Mouse (Mus musculus) granulocyte monocyte progenitor cell, adult 5-6 weeks (primary cell): ENCODE measurements around the gene 1700016C15Rik. TPM values are rescaled to one million over a fixed set of nuclear protein-coding genes. Genes with fewer than 3 reads are reported as not detected.
A peak's percentile ranks its signal among the peaks of the same experiment; 100 is the strongest.

Source experiments
- ATAC-seq: replicated peaks from 2 replicates; pipeline ENCODE4 v1.8.0; 2016; ENCODE audit warnings: mild to moderate bottlenecking, moderate TSS enrichment, inconsistent platforms; ENCODE audit not compliant: poor library complexity, severe bottlenecking
- total RNA-seq, 2 experiments: library from RNA; stranded (forward) in 1 of 2; stranded (reverse) in 1 of 2; fragments of 200-712, 200-1000 nt in 1 of 2; fragments of >200 nt in 1 of 2; fragmentation: Nextera tagmentation in 1 of 2; gene quantifications; 2 replicates each; pipeline ENCODE4 v1.2.3; 2014 to 2017

Gene 1700016C15Rik
- total RNA-seq, 2 experiments from 2014 or later: not detected

DNA sequence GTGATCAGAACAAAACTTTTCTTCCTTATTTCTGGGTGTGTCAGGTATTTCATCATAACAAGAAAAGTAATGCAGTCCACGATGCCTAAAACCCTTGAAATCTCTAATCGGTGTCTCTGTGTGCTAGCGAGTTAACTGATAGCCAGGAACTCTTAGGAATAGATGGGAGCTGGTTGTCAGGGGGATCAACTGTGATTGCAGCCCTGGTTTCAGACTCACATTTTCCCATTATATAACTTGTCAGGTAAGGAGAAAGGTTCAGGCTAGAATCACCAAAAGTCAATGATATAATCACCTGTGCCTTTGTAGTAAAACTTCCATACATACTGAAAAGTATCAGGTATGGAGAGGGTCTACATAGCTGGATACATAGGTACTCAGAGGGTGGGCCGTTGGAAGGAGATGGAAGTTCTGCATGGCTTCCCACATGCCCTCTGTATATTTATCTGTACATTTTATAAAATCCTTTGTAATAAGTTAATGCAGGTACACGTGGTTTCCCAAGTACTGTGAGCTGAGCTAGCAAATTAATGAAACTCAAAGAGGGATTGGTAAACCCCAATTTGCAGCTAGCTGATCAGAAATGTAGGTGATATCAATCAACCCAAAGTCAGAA lies 15.1 kb upstream of the 1700016C15Rik start:
- ATAC-seq: no peak

DNA sequence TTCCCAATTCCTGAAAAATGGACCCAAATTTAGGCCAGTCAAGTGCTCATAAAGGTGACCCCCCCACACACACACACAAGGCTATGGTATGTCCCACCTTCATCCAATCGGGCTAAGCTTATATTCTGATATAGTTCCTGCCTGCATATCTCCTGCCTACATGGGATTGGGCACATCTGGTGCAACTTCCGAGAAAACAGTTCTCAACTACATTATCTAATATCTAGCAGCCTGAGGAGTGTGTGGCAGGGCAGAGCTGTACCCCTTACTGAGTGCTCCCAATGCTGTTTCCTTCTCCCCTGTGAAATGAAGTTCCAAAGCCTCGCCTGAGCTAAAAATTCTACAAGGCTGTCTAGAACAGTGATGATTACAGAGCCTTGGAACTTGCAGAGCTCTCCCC lies 13.2 kb upstream of the 1700016C15Rik start:
- ATAC-seq: no peak

DNA sequence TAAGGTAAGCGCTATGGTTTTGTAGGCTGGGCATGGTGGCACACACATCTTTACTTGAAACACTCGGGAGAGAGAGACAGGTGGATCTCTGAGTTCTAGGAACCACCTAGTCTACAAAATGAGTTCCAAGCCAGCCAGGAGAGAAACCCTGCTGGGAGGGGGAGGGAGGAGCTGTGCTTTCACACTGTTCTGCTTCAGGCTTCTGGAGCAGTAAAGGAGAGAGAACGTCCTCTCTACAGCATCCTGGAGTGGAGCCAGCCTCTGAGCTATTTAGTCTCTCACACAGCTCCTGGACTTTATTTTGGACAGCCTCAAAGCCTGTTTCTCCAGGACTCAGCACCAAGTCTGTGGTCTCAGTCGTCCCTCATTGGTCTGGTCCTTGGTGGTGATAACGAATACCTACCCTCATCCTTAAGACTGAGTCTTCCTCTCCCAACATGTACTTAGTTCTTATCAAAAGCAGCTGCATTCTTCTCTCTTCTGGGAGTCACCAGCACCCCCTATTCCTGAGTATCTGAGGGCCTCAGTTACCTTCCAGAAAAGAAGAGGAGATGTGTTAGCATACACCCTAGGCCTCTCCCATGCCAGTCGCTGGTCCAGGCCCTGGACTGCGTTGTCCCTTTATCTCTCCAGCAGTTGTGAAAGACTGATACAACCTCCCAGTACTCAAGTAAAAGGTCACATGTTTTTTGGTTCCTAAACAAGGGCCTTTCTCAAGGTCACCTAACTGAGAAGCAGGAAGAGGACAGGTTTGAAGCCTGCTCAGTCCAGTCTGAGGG lies 12.4 kb upstream of the 1700016C15Rik start:
- peak; percentile 17 for ATAC-seq

DNA sequence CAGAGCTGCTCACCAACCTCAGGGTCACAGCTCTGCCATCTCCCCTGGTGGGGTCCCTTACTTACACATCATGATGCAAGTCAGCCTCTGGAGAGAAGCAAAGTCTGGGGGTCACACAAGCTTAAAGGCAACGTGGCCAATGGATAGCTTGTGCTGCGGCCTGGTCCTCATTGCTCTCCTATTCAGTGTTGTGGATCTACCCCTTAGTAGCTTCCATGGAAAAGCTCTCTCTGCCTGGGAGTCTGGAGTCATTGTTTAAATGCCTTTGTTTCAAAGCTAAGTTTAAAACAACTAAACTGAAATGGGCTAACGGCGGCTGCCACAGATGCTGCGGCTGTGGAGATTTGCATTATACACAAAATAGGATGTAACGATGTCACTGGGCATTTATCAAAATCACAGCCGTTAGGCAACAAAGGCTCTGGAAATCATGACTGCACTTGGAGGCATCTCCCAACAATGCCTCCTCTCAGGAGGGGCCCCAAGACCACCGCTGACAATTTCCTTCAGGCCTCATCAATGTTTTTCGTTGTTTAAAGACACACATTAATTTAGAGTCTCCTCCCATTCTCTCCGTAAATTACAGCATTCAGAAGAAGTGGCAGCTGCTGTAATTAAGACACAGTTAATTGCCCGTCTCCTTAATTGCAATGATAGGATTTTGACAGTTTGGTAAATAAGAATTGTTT lies 11.1 kb upstream of the 1700016C15Rik start:
- no peak for ATAC-seq

DNA sequence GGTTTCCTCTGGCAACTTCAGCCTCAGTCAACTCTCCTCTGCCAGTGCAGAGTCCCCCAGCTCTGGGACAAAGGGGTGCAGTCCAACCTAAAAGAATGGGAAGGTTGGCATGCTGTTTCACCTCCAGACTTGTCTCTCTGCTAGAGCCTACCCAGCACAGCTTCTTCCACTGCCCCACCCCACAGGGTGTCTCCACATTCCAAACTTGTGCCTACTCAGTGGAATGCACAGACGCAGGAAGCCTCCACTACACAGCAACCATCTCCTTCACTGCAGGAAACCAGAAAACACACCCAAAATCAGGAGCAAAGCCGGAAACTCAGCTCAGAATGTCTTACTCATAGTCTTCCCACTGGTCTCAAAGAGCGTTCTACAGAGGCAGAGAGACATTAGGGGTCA lies 10.6 kb upstream of the 1700016C15Rik start:
- ATAC-seq: no peak

DNA sequence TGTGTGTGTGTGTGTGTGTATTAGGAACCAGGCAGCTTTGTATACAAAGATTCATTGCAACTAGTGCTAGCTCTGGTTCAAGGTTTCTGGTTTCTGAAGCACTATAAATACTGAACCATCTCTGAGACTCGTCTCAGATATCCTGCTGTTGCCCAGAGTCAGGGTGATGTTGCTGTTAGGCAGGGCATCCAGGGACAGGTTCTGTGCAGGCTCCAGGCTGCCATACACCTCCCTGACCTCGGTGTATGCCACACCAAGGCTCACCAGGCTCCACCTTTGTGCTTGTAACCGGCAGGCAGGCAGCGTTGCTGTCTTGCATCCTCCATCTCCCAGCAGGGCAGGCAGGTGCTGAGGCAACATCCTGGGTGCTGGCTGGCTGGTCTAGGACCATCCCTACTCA lies 5.8 kb upstream of the 1700016C15Rik start:
- ATAC-seq: no peak

DNA sequence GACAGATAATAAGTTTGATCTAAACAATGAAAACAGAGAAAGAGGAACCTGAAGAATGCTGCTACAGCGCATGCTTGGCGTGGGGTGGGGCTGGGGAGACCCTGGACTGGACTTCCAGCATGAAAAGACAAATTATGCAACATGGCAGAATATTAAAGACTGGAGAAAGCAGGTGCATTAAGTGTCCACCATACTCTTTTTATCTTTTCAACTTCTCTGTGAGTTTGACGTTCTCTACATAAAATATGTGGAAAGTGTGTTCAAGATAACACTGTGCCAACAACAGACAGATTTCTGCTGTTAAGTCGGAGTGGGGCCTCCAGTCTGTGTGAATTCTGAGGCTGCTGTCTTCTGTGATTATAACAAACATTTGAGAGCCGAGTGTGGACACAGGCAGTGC lies 2.7 kb upstream of the 1700016C15Rik start:
- peak; percentile 50 for ATAC-seq

DNA sequence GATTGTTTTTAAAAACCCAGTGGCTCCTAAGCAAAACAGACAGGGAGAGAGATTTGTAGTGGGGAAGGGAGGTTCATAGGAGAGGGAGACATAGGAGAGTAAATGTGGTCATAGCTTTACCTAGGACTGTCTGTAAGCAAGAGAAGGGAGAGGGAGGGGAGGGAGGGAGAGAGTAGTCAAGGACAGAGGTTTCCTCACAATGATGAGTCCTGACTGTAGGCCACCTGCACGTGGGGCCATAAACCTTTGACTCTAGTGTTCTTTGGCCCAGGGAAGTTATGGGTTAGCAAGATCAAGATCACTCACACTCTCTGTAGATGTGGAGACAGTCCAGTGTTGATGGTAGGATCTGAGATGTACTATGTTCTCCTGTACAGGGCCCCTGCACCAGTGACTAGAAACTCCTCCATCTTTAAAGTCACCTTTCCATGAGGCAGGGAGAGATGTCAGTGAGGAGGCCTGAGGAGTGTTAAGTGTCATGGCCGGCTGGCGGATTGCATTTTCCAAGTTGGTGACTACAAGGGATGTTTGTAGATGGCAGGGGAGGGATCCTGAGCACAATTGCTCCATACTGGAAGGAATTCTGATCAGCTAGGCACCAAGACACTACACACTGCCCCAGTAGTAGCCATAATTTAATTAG lies 1.6 kb upstream of the 1700016C15Rik start:
- no peak for ATAC-seq

DNA sequence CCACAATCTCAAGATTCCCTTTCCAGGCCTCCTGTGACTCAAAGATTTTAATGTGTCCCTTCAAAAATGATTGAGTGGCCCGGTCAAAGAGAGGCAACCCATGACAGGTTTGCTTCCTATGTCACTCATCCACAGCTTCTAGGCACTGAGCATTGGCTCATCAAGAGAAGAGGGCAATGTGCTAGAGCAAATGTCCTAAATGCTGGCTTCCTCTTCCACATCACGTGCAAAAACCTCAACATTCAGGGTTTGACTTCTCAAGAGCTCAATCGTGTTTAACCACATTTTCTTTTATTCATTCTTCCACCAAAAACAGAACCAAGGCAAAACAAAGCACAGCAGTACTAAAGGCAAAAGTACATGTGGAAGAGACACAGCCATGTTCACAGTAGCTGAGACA lies 2.4 kb downstream of the 1700016C15Rik start:
- peak; percentile 62 for ATAC-seq

DNA sequence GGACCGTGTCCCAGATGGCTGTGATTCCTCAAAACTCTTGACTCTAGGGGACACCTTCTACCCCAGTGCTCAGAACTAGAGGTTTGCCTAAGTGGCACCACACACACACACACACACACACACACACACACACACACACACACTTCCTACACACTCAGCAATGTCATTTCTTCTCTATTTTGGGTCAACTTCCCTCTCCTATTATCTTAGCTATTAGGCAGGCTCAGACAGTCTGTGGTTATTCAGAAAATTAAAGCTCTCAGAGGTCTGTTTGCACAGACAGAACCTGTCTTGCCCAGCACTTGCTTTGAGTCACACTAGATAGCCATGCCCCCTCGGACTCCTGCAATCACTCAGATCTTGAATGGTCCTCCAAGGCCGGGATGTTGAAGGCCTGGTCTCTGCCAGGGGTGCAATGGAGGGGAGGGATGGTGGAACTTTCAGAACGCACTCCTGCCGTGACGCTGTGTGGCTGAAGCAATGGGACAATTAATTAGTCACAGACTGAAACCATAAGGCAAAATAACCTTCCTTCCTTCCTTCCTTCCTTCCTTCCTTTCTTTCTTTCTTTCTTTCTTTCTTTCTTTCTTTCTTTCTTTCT lies 8.0 kb downstream of the 1700016C15Rik start:
- peak; percentile 81 for ATAC-seq

DNA sequence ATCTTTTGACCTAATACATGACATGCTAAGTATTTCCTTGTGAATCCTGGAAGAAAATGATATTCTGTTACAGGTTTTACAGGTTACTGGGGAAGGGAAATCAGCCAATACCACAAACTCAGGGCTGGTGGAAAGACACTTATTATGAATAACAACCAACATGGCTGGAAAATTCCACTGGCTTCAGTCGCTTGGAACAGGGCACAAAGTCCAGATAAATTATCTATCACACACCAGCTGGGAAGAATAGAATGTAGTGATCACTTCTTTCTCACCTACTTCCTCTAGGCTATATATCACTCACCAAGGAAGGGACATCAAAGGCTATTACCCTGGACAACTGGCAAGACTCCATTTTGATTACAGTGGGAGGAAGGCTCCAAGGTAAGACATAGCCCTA lies 11.1 kb downstream of the 1700016C15Rik start:
- ATAC-seq: no peak

DNA sequence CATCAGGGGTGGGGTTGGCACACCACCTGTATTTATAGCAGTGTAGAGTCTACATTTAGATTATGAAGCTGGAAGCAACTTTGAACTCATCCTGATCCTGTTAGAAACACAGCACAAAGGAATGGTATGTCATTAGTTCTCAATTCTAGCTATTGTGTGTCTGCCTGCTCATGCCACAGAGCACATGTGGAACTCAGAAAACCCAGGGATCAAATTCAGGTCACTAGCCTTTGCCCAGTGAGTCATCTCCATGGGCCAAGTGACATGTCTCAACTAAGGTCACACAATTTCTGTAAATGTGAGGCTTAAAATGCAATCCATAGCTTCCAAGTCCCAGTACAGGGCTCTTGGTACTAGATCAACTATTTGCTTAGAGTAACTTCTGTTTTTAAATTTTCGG lies 12.5 kb downstream of the 1700016C15Rik start:
- ATAC-seq: no peak

DNA sequence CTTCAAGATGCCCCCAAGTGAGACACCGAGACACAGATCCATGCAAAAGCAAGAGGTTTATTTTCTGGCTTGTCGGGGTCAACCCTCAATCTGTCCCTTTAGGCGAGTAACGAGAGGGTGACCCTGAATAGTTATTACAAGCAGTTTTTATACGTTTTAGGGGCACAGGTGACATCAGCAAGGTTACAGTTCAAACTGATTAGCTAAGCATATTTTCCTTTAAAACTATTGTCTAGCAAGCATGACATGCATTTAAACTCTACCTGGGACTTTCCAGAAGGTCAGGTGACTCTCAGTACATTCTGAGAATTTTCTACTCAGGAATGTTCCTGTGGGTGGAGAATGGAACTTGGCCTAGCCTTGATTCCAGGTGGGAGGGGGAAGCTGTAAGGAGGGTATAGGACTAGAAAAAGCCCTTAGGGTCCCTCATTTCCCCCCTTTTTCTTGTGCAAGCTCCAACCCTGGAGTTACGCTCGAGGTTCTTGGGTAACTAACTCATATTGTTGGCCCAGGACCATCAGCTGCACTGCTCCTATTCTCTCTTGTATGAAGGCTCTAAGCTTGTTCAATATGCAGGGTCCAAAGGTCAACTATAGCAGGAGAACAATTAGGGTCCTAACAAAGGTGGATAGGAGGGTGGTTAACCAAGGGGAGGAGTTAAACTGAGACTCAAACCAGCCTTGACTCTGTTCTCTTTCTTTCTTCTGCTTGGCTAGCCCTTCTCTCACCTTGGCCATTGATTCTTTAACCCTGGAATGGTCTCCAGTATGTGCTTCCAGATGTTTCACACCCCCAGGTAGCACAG lies 15.1 kb downstream of the 1700016C15Rik start:
- ATAC-seq: no peak

DNA sequence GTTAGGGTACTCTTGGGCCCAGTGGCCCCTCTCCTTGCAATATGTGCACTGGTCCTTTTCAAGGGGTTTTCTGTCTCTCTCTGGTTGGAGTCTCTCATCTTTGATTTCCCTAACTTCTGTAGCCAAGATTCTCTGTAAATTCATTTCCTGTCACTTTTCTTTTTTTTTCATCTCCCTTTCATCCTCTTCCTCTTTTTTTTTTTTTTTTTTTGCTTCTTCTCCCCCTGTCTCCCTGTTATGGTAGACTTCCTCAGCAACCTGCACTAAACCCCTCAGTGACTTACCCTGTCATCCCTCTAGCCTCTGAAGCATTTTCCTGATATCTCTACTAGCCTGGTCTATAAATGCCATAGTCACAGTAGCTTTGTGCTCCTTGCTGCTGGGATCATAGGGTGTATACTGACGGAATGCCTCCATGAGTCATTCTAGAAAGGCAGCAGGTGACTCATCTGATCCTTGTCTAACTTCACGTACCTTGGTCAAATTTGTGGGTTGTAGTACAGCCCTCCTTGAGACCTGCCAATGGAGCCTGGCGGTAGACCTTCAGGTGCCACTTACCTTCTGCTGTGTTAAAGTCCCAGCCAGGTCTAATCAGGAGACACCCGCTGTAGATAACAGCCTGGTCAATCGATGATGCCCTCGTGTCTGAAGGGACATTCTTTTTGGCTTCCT lies 18.4 kb downstream of the 1700016C15Rik start:
- 0 out of 2 replicates have a peak, but pooled peaks have one; percentile 22 for ATAC-seq

DNA sequence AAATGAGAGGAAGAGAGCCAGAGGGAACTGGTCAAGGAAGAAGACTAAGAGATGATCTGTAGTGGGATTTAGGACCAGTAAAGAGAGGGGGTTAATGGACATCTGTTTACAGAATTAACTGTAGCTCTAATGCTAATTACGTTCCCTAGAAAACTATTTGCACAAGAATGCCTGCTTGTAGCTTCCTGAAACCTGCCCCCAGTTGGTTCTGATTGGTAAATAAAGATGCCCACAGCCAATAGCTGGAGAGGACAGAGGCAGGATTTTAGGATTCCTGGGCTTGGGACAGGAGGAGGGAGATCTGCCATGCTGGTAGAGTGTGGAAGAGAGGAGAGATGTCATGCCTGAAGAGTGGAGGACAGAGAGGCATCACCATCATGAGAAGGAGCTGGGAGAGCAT lies 23.9 kb downstream of the 1700016C15Rik start:
- no peak for ATAC-seq

DNA sequence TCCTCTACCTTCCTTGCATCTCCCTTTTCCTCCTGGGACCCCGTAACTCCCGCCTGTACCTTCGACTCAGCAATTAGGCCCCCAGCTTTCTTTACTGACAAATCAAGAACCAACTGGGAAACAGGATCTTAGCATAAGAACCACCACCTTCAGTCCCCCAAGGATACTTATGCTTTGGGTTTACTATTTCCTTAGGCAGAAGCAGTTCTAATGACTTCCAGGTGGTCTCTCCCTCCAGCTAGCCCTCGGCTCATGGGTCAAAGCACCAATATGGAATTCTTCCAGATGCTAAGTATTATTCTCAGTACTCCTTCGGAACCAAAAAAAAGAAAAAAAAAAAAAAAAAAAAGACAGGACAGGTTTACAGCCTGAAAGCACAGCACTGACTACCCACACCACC lies 27.6 kb downstream of the 1700016C15Rik start:
- no peak for ATAC-seq

DNA sequence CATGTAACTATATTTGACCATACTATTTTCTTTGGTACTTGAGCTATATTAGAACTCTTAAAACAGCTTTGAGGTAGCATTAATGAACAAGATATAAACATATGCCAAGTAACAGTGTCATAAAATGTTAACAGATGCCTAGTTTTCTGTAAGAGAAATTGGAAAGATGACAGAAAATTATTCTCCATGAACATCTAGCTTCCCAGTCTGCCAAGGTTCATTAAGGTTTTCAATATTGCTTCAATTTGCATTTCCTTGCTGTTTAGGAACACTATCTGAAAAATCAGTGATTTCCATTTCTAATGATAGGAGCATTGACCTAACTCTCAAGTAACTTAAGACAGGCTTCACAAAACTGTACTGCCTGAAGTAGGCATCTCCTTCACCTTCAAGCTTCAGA lies 39.3 kb downstream of the 1700016C15Rik start:
- ATAC-seq: no peak

DNA sequence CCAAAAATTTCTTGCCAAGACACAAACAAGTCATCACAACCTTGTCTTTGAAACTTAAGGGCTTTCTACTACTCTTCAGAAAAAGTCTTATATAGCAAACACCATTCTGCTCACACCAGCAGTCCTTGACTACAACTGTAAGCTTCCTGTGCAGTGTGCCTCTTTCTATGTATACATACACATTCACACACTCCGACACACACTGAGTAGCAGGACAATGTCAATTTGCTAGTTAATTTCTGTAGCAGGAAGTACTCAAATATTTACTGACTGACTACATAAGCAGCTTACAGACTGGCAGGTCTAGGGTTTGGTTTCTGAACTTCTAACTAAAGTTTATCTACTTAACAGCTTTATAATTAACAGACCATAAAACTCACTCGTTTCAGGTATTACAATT lies 47.8 kb downstream of the 1700016C15Rik start:
- no peak for ATAC-seq

DNA sequence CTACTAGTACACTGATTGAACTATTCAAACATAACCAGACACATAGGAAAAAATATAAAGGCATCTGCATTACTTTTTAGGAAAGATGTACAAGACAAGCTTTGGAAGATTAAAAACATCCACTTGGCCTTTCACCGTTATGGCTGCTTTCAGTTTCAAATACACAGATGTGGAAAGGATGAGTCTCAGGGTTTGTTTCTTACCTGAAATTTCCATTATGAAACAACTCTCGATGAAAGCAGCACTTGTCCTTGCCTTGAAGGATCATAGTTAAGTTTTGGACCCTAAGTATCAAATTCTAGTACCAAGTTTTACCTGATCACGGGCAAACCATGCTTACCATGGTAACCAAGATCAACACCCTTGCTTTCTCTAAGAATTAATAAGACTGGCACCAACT lies 63.2 kb downstream of the 1700016C15Rik start:
- ATAC-seq: no peak
